ENCODE assay signal across 12 mouse cellular contexts in genomic region chr17:47144996-47145395, GRCm38 (mm10).
DNase-seq lines count a peak whose midpoint lies in the region; ATAC-seq and TF ChIP-seq lines count a peak whose summit lies in the region.
"Had no signal": no experiment of that assay in that cellular context is flagged by ENCODE, and none has a peak within 500 bp of the region (broad histone marks: within the 10 kb centered on the region; RNA-seq: fewer than 3 reads in every experiment).

No protein-coding gene starts in this region.

- no peak for TF ChIP-seq RAD21 in CH12.LX (IDR thresholded peaks at IDR 0.05; ENCODE audit: low read depth, low read length)

- no peak for TF ChIP-seq CTCF in CH12.LX (conservative IDR thresholded peaks at IDR 0.05 in 1 of 2, IDR thresholded peaks at IDR 0.05 in 1 of 2; ENCODE audit: low read depth in 2 of 2, low read length in 2 of 2)
- TF ChIP-seq CTCF in hindbrain, postnatal 0 days (IDR thresholded peaks at IDR 0.05; ENCODE audit: low read depth), result no peak

- TF ChIP-seq EP300 in CH12.LX (IDR thresholded peaks at IDR 0.05; ENCODE audit: low read length), result no peak

- H3K79me2 ChIP-seq in CH12.LX (replicated peaks; ENCODE audit: control insufficient read depth, extremely low read depth, insufficient read depth, poor library complexity, severe bottlenecking), result no peaks in the 10 kb centered on the region

- in situ Hi-C loops in CH12.LX (cut with MboI; ENCODE audit: low pct_ligation_motif_present, low pct_unique_long_range_greater_than_20kb, low sequenced_read_pairs), result no loop called here

- no peak for DNase-seq in forebrain, embryonic 14.5 days (ENCODE audit: low spot score)
- DNase-seq in lung, postnatal 4 days, result no peak
- no peak for DNase-seq in CH12.LX (ENCODE audit: extremely low read depth)
- DNase-seq in hindbrain, postnatal 0 days (ENCODE audit: low spot score), result no peak
- no peak for DNase-seq in cerebellum, postnatal 10 days
- DNase-seq in urinary bladder, postnatal 36 days (ENCODE audit: low spot score in 2 of 2), result no peak
- DNase-seq: cerebellum, adult 2 months had no signal

- H3K4me2 ChIP-seq in forebrain, embryonic 14.5 days (ENCODE audit: low read length), result peak overlapping the region; percentile 70
- no peak overlapping the region for H3K4me2 ChIP-seq in forebrain, embryonic 12.5 days
- H3K4me2 ChIP-seq in lung, embryonic 15.5 days, result peak overlapping the region; percentile 83
- no peak overlapping the region for H3K4me2 ChIP-seq in CH12.LX (ENCODE audit: insufficient read depth, low read depth, poor library complexity, severe bottlenecking)
- peak overlapping the region; percentile 84 for H3K4me2 ChIP-seq in hindbrain, postnatal 0 days (ENCODE audit: low read depth, low read length)
- H3K4me2 ChIP-seq: limb, embryonic 12.5 days had no signal

- no peaks in the 10 kb centered on the region for H3K27me3 ChIP-seq in forebrain, embryonic 14.5 days (replicated peaks; ENCODE audit: control insufficient read depth, insufficient read depth, low read length)
- no peaks in the 10 kb centered on the region for H3K27me3 ChIP-seq in forebrain, embryonic 12.5 days
- H3K27me3 ChIP-seq in lung, embryonic 15.5 days, result no peaks in the 10 kb centered on the region
- no peaks in the 10 kb centered on the region for H3K27me3 ChIP-seq in CH12.LX (replicated peaks)
- H3K27me3 ChIP-seq in hindbrain, postnatal 0 days (ENCODE audit: insufficient read depth, low read length), result no peaks in the 10 kb centered on the region
- H3K27me3 ChIP-seq: embryonic facial prominence, embryonic 13.5 days; limb, embryonic 12.5 days had no signal

- 84% methylated on average over 9 of the region's 9 CpGs for WGBS in forebrain, embryonic 14.5 days
- 90% methylated on average over 9 of the region's 9 CpGs for WGBS in forebrain, embryonic 12.5 days
- WGBS in lung, embryonic 15.5 days, result 50% methylated on average over 9 of the region's 9 CpGs
- 74% methylated on average over 9 of the region's 9 CpGs for WGBS in hindbrain, postnatal 0 days

- H3K36me3 ChIP-seq in forebrain, embryonic 14.5 days (ENCODE audit: control insufficient read depth, insufficient read depth, low read length), result peaks cover 5% of the 10 kb centered on the region; the same call in 1 of the 2 replicates
- no peaks in the 10 kb centered on the region; the same call in 1 of the 2 replicates for H3K36me3 ChIP-seq in forebrain, embryonic 12.5 days (replicated peaks)
- no peaks in the 10 kb centered on the region for H3K36me3 ChIP-seq in lung, embryonic 15.5 days
- H3K36me3 ChIP-seq in CH12.LX (replicated peaks in 1 of 2; ENCODE audit: control insufficient read depth in 1 of 2, insufficient read depth in 1 of 2, low read length in 1 of 2), result peaks cover 0 to 7% of the 10 kb centered on the region in 2 experiments
- no peaks in the 10 kb centered on the region for H3K36me3 ChIP-seq in hindbrain, postnatal 0 days (ENCODE audit: insufficient read depth, low read length)

- ATAC-seq in forebrain, embryonic 14.5 days, result no peak
- no peak for ATAC-seq in forebrain, embryonic 12.5 days (ENCODE audit: low FRiP score)
- no peak for ATAC-seq in lung, embryonic 15.5 days (ENCODE audit: borderline replicate concordance, extremely low read depth, low FRiP score, low TSS enrichment)
- no peak for ATAC-seq in hindbrain, postnatal 0 days
- ATAC-seq: intestine, embryonic 16.5 days had no signal

- dilution Hi-C loops in CH12.LX (cut with MboI; ENCODE audit: extremely low pct_ligation_motif_present, extremely low pct_unique_long_range_greater_than_20kb, low sequenced_read_pairs), result no loop called here

- no peaks in the 10 kb centered on the region for H3K9me3 ChIP-seq in forebrain, embryonic 14.5 days (replicated peaks; ENCODE audit: control insufficient read depth, low read length)
- H3K9me3 ChIP-seq in forebrain, embryonic 12.5 days, result no peaks in the 10 kb centered on the region
- H3K9me3 ChIP-seq in lung, embryonic 15.5 days, result no peaks in the 10 kb centered on the region
- peaks cover 2% of the 10 kb centered on the region for H3K9me3 ChIP-seq in CH12.LX (replicated peaks; ENCODE audit: low read length)
- H3K9me3 ChIP-seq in hindbrain, postnatal 0 days (ENCODE audit: low read length), result no peaks in the 10 kb centered on the region
- H3K9me3 ChIP-seq: embryonic facial prominence, embryonic 13.5 days; limb, embryonic 12.5 days had no signal

- TF ChIP-seq POLR2A in CH12.LX (IDR thresholded peaks at IDR 0.05; ENCODE audit: low read depth, low read length), result no peak

- no peak overlapping the region for H3K4me3 ChIP-seq in forebrain, embryonic 14.5 days (ENCODE audit: low read depth, low read length)
- no peak overlapping the region for H3K4me3 ChIP-seq in forebrain, embryonic 12.5 days (replicated peaks)
- no peak overlapping the region for H3K4me3 ChIP-seq in lung, embryonic 15.5 days
- H3K4me3 ChIP-seq in CH12.LX (replicated peaks in 1 of 3; ENCODE audit: low read depth in 2 of 3, low read length in 2 of 3, poor library complexity in 1 of 3), result no peak overlapping the region
- no peak overlapping the region for H3K4me3 ChIP-seq in hindbrain, postnatal 0 days (ENCODE audit: low read length)
- H3K4me3 ChIP-seq: embryonic facial prominence, embryonic 13.5 days; limb, embryonic 12.5 days had no signal

- H3K27ac ChIP-seq in forebrain, embryonic 14.5 days (ENCODE audit: low read depth, low read length), result no peak overlapping the region
- H3K27ac ChIP-seq in forebrain, embryonic 12.5 days, result no peak overlapping the region
- peak overlapping the region; percentile 59 for H3K27ac ChIP-seq in lung, embryonic 15.5 days
- H3K27ac ChIP-seq in CH12.LX (ENCODE audit: insufficient read depth, low read depth), result no peak overlapping the region
- peak overlapping the region; percentile 32; the same call in 1 of the 2 replicates for H3K27ac ChIP-seq in hindbrain, postnatal 0 days
- H3K27ac ChIP-seq: embryonic facial prominence, embryonic 13.5 days; limb, embryonic 12.5 days had no signal

- no peak overlapping the region for H3K9ac ChIP-seq in forebrain, embryonic 14.5 days (ENCODE audit: low read length)
- no peak overlapping the region for H3K9ac ChIP-seq in forebrain, embryonic 12.5 days
- H3K9ac ChIP-seq in lung, embryonic 15.5 days, result no peak overlapping the region
- no peak overlapping the region for H3K9ac ChIP-seq in CH12.LX (ENCODE audit: insufficient read depth, low read depth)
- no peak overlapping the region for H3K9ac ChIP-seq in hindbrain, postnatal 0 days (replicated peaks; ENCODE audit: low read length)
- H3K9ac ChIP-seq: embryonic facial prominence, embryonic 13.5 days; limb, embryonic 12.5 days had no signal

- peaks cover 29% of the 10 kb centered on the region for H3K4me1 ChIP-seq in forebrain, embryonic 14.5 days (ENCODE audit: control insufficient read depth, insufficient read depth, low read length)
- peaks cover 47% of the 10 kb centered on the region for H3K4me1 ChIP-seq in forebrain, embryonic 12.5 days
- peaks cover 58% of the 10 kb centered on the region for H3K4me1 ChIP-seq in lung, embryonic 15.5 days
- peaks cover 0 to 46% of the 10 kb centered on the region in 2 experiments; a peak in 3 of 4 replicates for H3K4me1 ChIP-seq in CH12.LX (ENCODE audit: control insufficient read depth in 1 of 2, insufficient read depth in 2 of 2)
- peaks cover 20% of the 10 kb centered on the region; the same call in 1 of the 2 replicates for H3K4me1 ChIP-seq in hindbrain, postnatal 0 days (ENCODE audit: insufficient read depth, low read length)

TF ChIP-seq in CH12.LX, 34 proteins besides CTCF, POLR2A, EP300 and RAD21:
- TF ChIP-seq POLR2AphosphoS2 (IDR thresholded peaks at IDR 0.05; ENCODE audit: low read depth, low read length) (no peak), ZMIZ1 (IDR thresholded peaks at IDR 0.05; ENCODE audit: low read depth, low read length) (no peak), JUND (conservative IDR thresholded peaks at IDR 0.05; ENCODE audit: low read depth, low read length) (no peak), CHD2 (IDR thresholded peaks at IDR 0.05; ENCODE audit: low read length) (no peak), UBTF (IDR thresholded peaks at IDR 0.05; ENCODE audit: low read depth, low read length) (no peak), JUN (IDR thresholded peaks at IDR 0.05; ENCODE audit: insufficient read depth, low read depth, low read length) (no peak), ETS1 (conservative IDR thresholded peaks at IDR 0.05; ENCODE audit: low read depth, low read length) (peak; percentile 63), MAX (IDR thresholded peaks at IDR 0.05; ENCODE audit: low read length) (no peak), MEF2A (IDR thresholded peaks at IDR 0.05; ENCODE audit: borderline replicate concordance, low read depth, low read length) (no peak)
TF ChIP-seq in CH12.LX: peak in this region for 1.

Comparison
In these comparisons a context has a peak if more than half of its experiments do, and no peak if none do; other contexts are left out.
1. H3K4me2 ChIP-seq: peak in forebrain, embryonic 14.5 days (single experiment), lung, embryonic 15.5 days (single experiment) and hindbrain, postnatal 0 days (single experiment); none in forebrain, embryonic 12.5 days (single experiment) and CH12.LX (single experiment).
2. H3K27ac ChIP-seq: peak in lung, embryonic 15.5 days (single experiment) and hindbrain, postnatal 0 days (single experiment); none in forebrain, embryonic 14.5 days (single experiment), forebrain, embryonic 12.5 days (single experiment) and CH12.LX (single experiment).